Comparison of ENCODE assay signal across 8 mouse cellular contexts in the genomic region with DNA sequence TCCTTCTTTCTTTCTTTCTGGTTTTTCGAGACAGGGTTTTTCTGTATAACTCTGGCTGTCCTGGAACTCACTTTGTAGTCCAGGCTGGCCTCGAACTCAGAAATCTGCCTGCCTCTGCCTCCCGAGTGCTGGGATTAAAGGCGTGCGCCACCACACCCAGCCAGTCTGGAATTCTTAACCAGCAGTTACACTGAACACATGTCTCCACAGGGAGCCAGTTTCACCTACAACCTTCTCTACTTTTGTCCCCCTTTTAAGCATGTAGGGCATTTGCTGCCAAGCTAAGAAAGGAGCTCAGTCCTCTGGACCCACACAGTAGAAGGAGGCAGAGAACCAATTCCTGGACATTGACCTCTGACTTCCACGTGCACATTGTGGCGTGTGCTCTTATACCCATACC. TPM values are rescaled to one million over a fixed set of nuclear protein-coding genes. Genes with fewer than 3 reads are reported as not detected.
A peak's percentile ranks its signal among the peaks of the same experiment; 100 is the strongest.
DNase-seq lines count a peak whose midpoint lies in the region; ATAC-seq and TF ChIP-seq lines count a peak whose summit lies in the region.
"Not testable (repeated sequence)": the region's sequence is repeated elsewhere in the genome, so short reads cannot be mapped to it uniquely, and the experiment has no call there.

No protein-coding gene starts in this region.

- not testable (repeated sequence) for DNase-seq in MEL (ENCODE audit: low read depth, low spot score); liver, embryonic 11.5 days (ENCODE audit: low spot score); liver, embryonic 14.5 days (ENCODE audit: low read depth in 3 of 3, low spot score in 3 of 3); liver, postnatal 0 days

- H3K4me3 ChIP-seq in MEL (ENCODE audit: control insufficient read depth in 1 of 2, insufficient read depth in 1 of 2, low read depth in 2 of 2, low read length in 2 of 2); bone marrow, adult 2 months (replicated peaks; ENCODE audit: control insufficient read depth, low read depth, low read length); heart, embryonic 12.5 days; liver, embryonic 11.5 days (ENCODE audit: low read depth, low read length); liver, embryonic 14.5 days (ENCODE audit: insufficient read depth in 1 of 2, low read depth in 2 of 2, low read length in 2 of 2); liver, postnatal 0 days (ENCODE audit: low read depth, low read length); small intestine, adult 2 months (ENCODE audit: low read depth, low read length): not testable (repeated sequence)
- peak overlapping the region; percentile 64 for H3K4me3 ChIP-seq in erythroblast, embryonic 14.5 days (replicated peaks)

- TF ChIP-seq CTCF in MEL (IDR thresholded peaks at IDR 0.05 in 2 of 3, conservative IDR thresholded peaks at IDR 0.05 in 1 of 3; ENCODE audit: control insufficient read depth in 1 of 3, insufficient read depth in 1 of 3, low read depth in 2 of 3, low read length in 3 of 3, poor library complexity in 1 of 3, severe bottlenecking in 1 of 3); bone marrow, adult 2 months (IDR thresholded peaks at IDR 0.05; ENCODE audit: control insufficient read depth, insufficient read depth, low read length); liver, embryonic 14.5 days (IDR thresholded peaks at IDR 0.05; ENCODE audit: low read depth); liver, postnatal 0 days (IDR thresholded peaks at IDR 0.05; ENCODE audit: low read depth); small intestine, adult 2 months (IDR thresholded peaks at IDR 0.05; ENCODE audit: extremely low read depth, insufficient read length, insufficient replicate concordance, low read depth, low read length): not testable (repeated sequence)

- H3K36me3 ChIP-seq in MEL (ENCODE audit: control insufficient read depth in 1 of 2, insufficient read depth in 2 of 2, low read length in 2 of 2): peaks cover 0 to 11% of the 10 kb centered on the region in 2 experiments; a peak in 2 of 4 replicates
- not testable (repeated sequence) for H3K36me3 ChIP-seq in erythroblast, embryonic 14.5 days (ENCODE audit: control insufficient read depth); heart, embryonic 12.5 days; liver, embryonic 11.5 days (ENCODE audit: control insufficient read depth, insufficient read depth, low read length); liver, embryonic 14.5 days (replicated peaks; ENCODE audit: control insufficient read depth, insufficient read depth, low read depth); liver, postnatal 0 days (replicated peaks; ENCODE audit: insufficient read depth, low read length); small intestine, adult 2 months (ENCODE audit: control insufficient read depth, insufficient read depth, low read length)

- not testable (repeated sequence) for H3K27me3 ChIP-seq in MEL (ENCODE audit: control insufficient read depth in 1 of 2, insufficient read depth in 2 of 2, low read length in 2 of 2); erythroblast, embryonic 14.5 days (ENCODE audit: control insufficient read depth); heart, embryonic 12.5 days (replicated peaks); liver, embryonic 11.5 days (replicated peaks; ENCODE audit: control insufficient read depth, insufficient read depth, low read length); liver, embryonic 14.5 days (ENCODE audit: control insufficient read depth, insufficient read depth, low read length); liver, postnatal 0 days (ENCODE audit: insufficient read depth, low read length); small intestine, adult 2 months (ENCODE audit: control insufficient read depth, insufficient read depth, low read length)

- 77% methylated on average over 7 of the region's 7 CpGs for WGBS in bone marrow, adult 2 months
- WGBS in heart, embryonic 12.5 days: 91% methylated on average over 7 of the region's 7 CpGs
- WGBS in liver, embryonic 11.5 days: 82% methylated on average over 7 of the region's 7 CpGs
- WGBS in liver, embryonic 14.5 days (ENCODE audit: insufficient replicate concordance): 68% methylated on average over 7 of the region's 7 CpGs
- 80% methylated on average over 7 of the region's 7 CpGs for WGBS in liver, postnatal 0 days (ENCODE audit: insufficient replicate concordance)
- WGBS in small intestine, adult 2 months: 73% methylated on average over 7 of the region's 7 CpGs

- TF ChIP-seq RAD21 in MEL (IDR thresholded peaks at IDR 0.05; ENCODE audit: low read depth, low read length): not testable (repeated sequence)

- not testable (repeated sequence) for ATAC-seq in heart, embryonic 12.5 days (ENCODE audit: insufficient number of reproducible peaks, low FRiP score); liver, embryonic 11.5 days (replicated peaks; ENCODE audit: low FRiP score); liver, embryonic 14.5 days (ENCODE audit: insufficient read depth); liver, postnatal 0 days

- not testable (repeated sequence) for H3K9ac ChIP-seq in MEL (ENCODE audit: control insufficient read depth, low read depth, low read length, poor library complexity, severe bottlenecking); heart, embryonic 12.5 days; liver, embryonic 11.5 days (ENCODE audit: low read depth, low read length); liver, postnatal 0 days (replicated peaks)
- peak overlapping the region; percentile 15; the same call in 1 of the 2 replicates for H3K9ac ChIP-seq in liver, embryonic 14.5 days (replicated peaks)

- H3K79me2 ChIP-seq in MEL (ENCODE audit: control insufficient read depth, insufficient read depth, low read length, poor library complexity): peaks cover 14% of the 10 kb centered on the region

- not testable (repeated sequence) for TF ChIP-seq EP300 in MEL (IDR thresholded peaks at IDR 0.05; ENCODE audit: low read depth in 1 of 2, low read length in 2 of 2); liver, embryonic 14.5 days (IDR thresholded peaks at IDR 0.05; ENCODE audit: low read depth); liver, postnatal 0 days (IDR thresholded peaks at IDR 0.05; ENCODE audit: low read depth)

- peak overlapping the region; percentile 97 for H3K27ac ChIP-seq in MEL (ENCODE audit: control insufficient read depth, low read depth, low read length)
- H3K27ac ChIP-seq in bone marrow, adult 2 months (ENCODE audit: control insufficient read depth, insufficient read depth, low read depth, low read length, poor library complexity): peak overlapping the region; percentile 1
- peak overlapping the region; percentile 50; the same call in 1 of the 2 replicates for H3K27ac ChIP-seq in heart, embryonic 12.5 days (ENCODE audit: poor library complexity, severe bottlenecking)
- peak overlapping the region; percentile 84 for H3K27ac ChIP-seq in liver, embryonic 11.5 days (ENCODE audit: low read depth, low read length)
- H3K27ac ChIP-seq in liver, embryonic 14.5 days: peak overlapping the region; percentile 98
- H3K27ac ChIP-seq in liver, postnatal 0 days (ENCODE audit: low read depth): peak overlapping the region; percentile 91
- peak overlapping the region; percentile 26; the same call in 1 of the 2 replicates for H3K27ac ChIP-seq in small intestine, adult 2 months (ENCODE audit: insufficient read depth, low read depth, low read length)

- H3K9me3 ChIP-seq in MEL (replicated peaks; ENCODE audit: insufficient read depth, low read length); erythroblast, embryonic 14.5 days (ENCODE audit: control insufficient read depth, low read length); heart, embryonic 12.5 days (replicated peaks); liver, embryonic 11.5 days (ENCODE audit: control insufficient read depth, low read length); liver, embryonic 14.5 days (ENCODE audit: control insufficient read depth, low read length); liver, postnatal 0 days (ENCODE audit: low read length): not testable (repeated sequence)

- peaks cover 2 to 28% of the 10 kb centered on the region in 2 experiments; a peak in 3 of 4 replicates for H3K4me1 ChIP-seq in MEL (ENCODE audit: control insufficient read depth in 1 of 2, insufficient read depth in 2 of 2, low read length in 2 of 2)
- peaks cover 15% of the 10 kb centered on the region for H3K4me1 ChIP-seq in bone marrow, adult 2 months (ENCODE audit: control insufficient read depth, insufficient read depth, low read length)
- peaks cover 64% of the 10 kb centered on the region for H3K4me1 ChIP-seq in erythroblast, embryonic 14.5 days (ENCODE audit: control insufficient read depth)
- peaks cover 25% of the 10 kb centered on the region for H3K4me1 ChIP-seq in heart, embryonic 12.5 days (replicated peaks)
- peaks cover 34% of the 10 kb centered on the region for H3K4me1 ChIP-seq in liver, embryonic 11.5 days (replicated peaks; ENCODE audit: control insufficient read depth, insufficient read depth, low read length)
- H3K4me1 ChIP-seq in liver, embryonic 14.5 days (replicated peaks; ENCODE audit: control insufficient read depth in 2 of 2, insufficient read depth in 2 of 2, low read length in 1 of 2): peaks cover 43 to 53% of the 10 kb centered on the region in 2 experiments
- peaks cover 48% of the 10 kb centered on the region for H3K4me1 ChIP-seq in liver, postnatal 0 days (ENCODE audit: insufficient read depth)
- H3K4me1 ChIP-seq in small intestine, adult 2 months (ENCODE audit: control insufficient read depth, insufficient read depth, insufficient read length, low read length): peaks cover 30% of the 10 kb centered on the region

- not testable (repeated sequence) for H3K4me2 ChIP-seq in heart, embryonic 12.5 days
- 0 out of 2 replicates have a peak overlapping the region, but pooled peaks have one; percentile 6 for H3K4me2 ChIP-seq in liver, embryonic 11.5 days
- peak overlapping the region; percentile 77 for H3K4me2 ChIP-seq in liver, embryonic 14.5 days (ENCODE audit: low read depth)
- peak overlapping the region; percentile 73; the same call in 1 of the 2 replicates for H3K4me2 ChIP-seq in liver, postnatal 0 days (ENCODE audit: low read depth, low read length)

- not testable (repeated sequence) for TF ChIP-seq POLR2A in MEL (IDR thresholded peaks at IDR 0.05; ENCODE audit: control insufficient read depth in 1 of 2, insufficient read depth in 1 of 2, low read depth in 1 of 2, low read length in 2 of 2, poor library complexity in 1 of 2); bone marrow, adult 2 months (IDR thresholded peaks at IDR 0.05; ENCODE audit: borderline replicate concordance, control insufficient read depth, low read depth, low read length); small intestine, adult 2 months (IDR thresholded peaks at IDR 0.05; ENCODE audit: low read depth, low read length)

RNA-seq across cellular contexts. Expression of a gene that starts 20.6 kb away (rescaled TPM):
- 27.4 and 28.6 TPM in 2 replicates for total RNA-seq in MEL (2012; rRNA removed)
- polyA plus RNA-seq in MEL (2012; ENCODE audit: insufficient read depth in 1 of 2, insufficient read length in 2 of 2, low read depth in 1 of 2, low replicate concordance in 2 of 2, missing spikeins in 1 of 2): 10 to 100 TPM in 1 of 2 experiments, not detected in 1; 66.0 TPM
- 11.3 and 26.1 TPM in 2 replicates for polyA plus RNA-seq in bone marrow, adult 2 months (2011; ENCODE audit: insufficient read depth, insufficient read length, low replicate concordance, missing spikeins)
- polyA plus RNA-seq in erythroblast, embryonic 14.5 days (2012): 19.6 and 21.1 TPM in 2 replicates
- 61.9 and 64.4 TPM in 2 replicates for polyA plus RNA-seq in heart, embryonic 12.5 days (2016; fragmentation: Nextera tagmentation; extraction: Ambion mirVana)
- 31.3 TPM in 2 replicates for polyA plus RNA-seq in liver, embryonic 11.5 days (2014; fragmentation: Nextera tagmentation; extraction: Ambion mirVana)
- 11.3 and 11.5 TPM in 2 replicates for polyA plus RNA-seq in liver, embryonic 14.5 days (2012; rRNA removed)
- polyA plus RNA-seq in liver, embryonic 14.5 days (2014; fragmentation: Nextera tagmentation; extraction: Ambion mirVana): 8.8 and 12.6 TPM in 2 replicates
- polyA plus RNA-seq in liver, postnatal 0 days (2015; fragmentation: Nextera tagmentation; extraction: Ambion mirVana): 16.4 and 17.6 TPM in 2 replicates
- polyA plus RNA-seq in small intestine, adult 2 months (2012; rRNA removed): 35.9 and 55.6 TPM in 2 replicates

RNA-seq across cellular contexts. Expression of a gene that starts 43.0 kb away (rescaled TPM):
- total RNA-seq in MEL (2012; rRNA removed): 2.1 and 2.4 TPM in 2 replicates
- polyA plus RNA-seq in MEL (2012; ENCODE audit: insufficient read depth in 1 of 2, insufficient read length in 2 of 2, low read depth in 1 of 2, low replicate concordance in 2 of 2, missing spikeins in 1 of 2): 1 to 10 TPM in 1 of 2 experiments, not detected in 1; 8.1 TPM
- 5.9 and 7.4 TPM in 2 replicates for polyA plus RNA-seq in bone marrow, adult 2 months (2011; ENCODE audit: insufficient read depth, insufficient read length, low replicate concordance, missing spikeins)
- 3.7 and 4.7 TPM in 2 replicates for polyA plus RNA-seq in erythroblast, embryonic 14.5 days (2012)
- polyA plus RNA-seq in heart, embryonic 12.5 days (2016; fragmentation: Nextera tagmentation; extraction: Ambion mirVana): 1.6 and 1.7 TPM in 2 replicates
- 4.1 and 4.8 TPM in 2 replicates for polyA plus RNA-seq in liver, embryonic 11.5 days (2014; fragmentation: Nextera tagmentation; extraction: Ambion mirVana)
- 2.9 and 3.1 TPM in 2 replicates for polyA plus RNA-seq in liver, embryonic 14.5 days (2012; rRNA removed)
- polyA plus RNA-seq in liver, embryonic 14.5 days (2014; fragmentation: Nextera tagmentation; extraction: Ambion mirVana): 2.6 and 3.6 TPM in 2 replicates
- 3.7 and 3.8 TPM in 2 replicates for polyA plus RNA-seq in liver, postnatal 0 days (2015; fragmentation: Nextera tagmentation; extraction: Ambion mirVana)
- 11.9 and 21.2 TPM in 2 replicates for polyA plus RNA-seq in small intestine, adult 2 months (2012; rRNA removed)

RNA-seq across cellular contexts. Expression of a gene that starts 59.5 kb away (rescaled TPM):
- 37.9 and 39.8 TPM in 2 replicates for total RNA-seq in MEL (2012; rRNA removed)
- polyA plus RNA-seq in MEL (2012; ENCODE audit: insufficient read depth in 1 of 2, insufficient read length in 2 of 2, low read depth in 1 of 2, low replicate concordance in 2 of 2, missing spikeins in 1 of 2): 10 to 100 TPM in 1 of 2 experiments, not detected in 1; 51.2 TPM
- polyA plus RNA-seq in bone marrow, adult 2 months (2011; ENCODE audit: insufficient read depth, insufficient read length, low replicate concordance, missing spikeins): 14.8 and 35.5 TPM in 2 replicates
- polyA plus RNA-seq in erythroblast, embryonic 14.5 days (2012): 8.6 and 8.7 TPM in 2 replicates
- polyA plus RNA-seq in heart, embryonic 12.5 days (2016; fragmentation: Nextera tagmentation; extraction: Ambion mirVana): 16.1 and 17.0 TPM in 2 replicates
- polyA plus RNA-seq in liver, embryonic 11.5 days (2014; fragmentation: Nextera tagmentation; extraction: Ambion mirVana): 23.3 and 29.0 TPM in 2 replicates
- 10.0 and 12.5 TPM in 2 replicates for polyA plus RNA-seq in liver, embryonic 14.5 days (2012; rRNA removed)
- polyA plus RNA-seq in liver, embryonic 14.5 days (2014; fragmentation: Nextera tagmentation; extraction: Ambion mirVana): 10.1 and 10.9 TPM in 2 replicates
- polyA plus RNA-seq in liver, postnatal 0 days (2015; fragmentation: Nextera tagmentation; extraction: Ambion mirVana): 14.9 and 16.8 TPM in 2 replicates
- 44.0 and 48.7 TPM in 2 replicates for polyA plus RNA-seq in small intestine, adult 2 months (2012; rRNA removed)

Comparison
In these comparisons a context has a peak if more than half of its experiments do, and no peak if none do; other contexts are left out.
1. H3K27ac ChIP-seq: peak in every context shown above with its lines; median percentile 98 in liver, embryonic 14.5 days; 97 in MEL; 91 in liver, postnatal 0 days; 84 in liver, embryonic 11.5 days; 50 in heart, embryonic 12.5 days; 26 in small intestine, adult 2 months; 1 in bone marrow, adult 2 months.